Mouse (Mus musculus) intestine, embryonic 14.5 days (tissue): ENCODE measurements at regions not wholly inside any gene's neighbourhood (a gene's known extent, or its start where the extent isn't known, plus 50 kb on each side); places are given as distances from the start of the nearest gene placed in this dataset.

ENCODE experiments used
- ATAC-seq: fragments of 200-750 bp; cut with Nextera tagmentation; replicated peaks from 2 replicates; pipeline ENCODE4 v1.8.0; 2017; ENCODE audit warnings: low read depth, moderate number of reproducible peaks, moderate TSS enrichment, moderate library complexity; ENCODE audit not compliant: low FRiP score, low TSS enrichment
- DNase-seq: peaks from one replicate; pipeline ENCODE4 v3.0.0-alpha.2; 2018; ENCODE audit warnings: low spot score
- H3K27ac ChIP-seq: fragments of 300-500 bp; sonication (generic); 2 replicates; pipeline ENCODE4 v1.5.1; 2014; ENCODE audit warnings: low read depth, mild to moderate bottlenecking, control low read depth
- H3K27me3 ChIP-seq: fragments of 300-500 bp; sonication (generic); replicated peaks from 2 replicates; pipeline ENCODE4 v1.6.1; 2014; ENCODE audit warnings: low read length, control low read depth; ENCODE audit not compliant: control insufficient read depth, insufficient read depth
- H3K36me3 ChIP-seq: fragments of 300-500 bp; sonication (generic); 2 replicates; pipeline ENCODE4 v1.6.1; 2014; ENCODE audit warnings: low read length, control low read depth; ENCODE audit not compliant: control insufficient read depth, insufficient read depth
- H3K4me1 ChIP-seq: fragments of 300-500 bp; sonication (generic); replicated peaks from 2 replicates; pipeline ENCODE4 v1.6.1; 2014; ENCODE audit warnings: low read length, control low read depth, mixed read lengths; ENCODE audit not compliant: control insufficient read depth, insufficient read depth
- H3K4me2 ChIP-seq: fragments of 300-500 bp; sonication (generic); 2 replicates; pipeline ENCODE4 v1.6.1; 2014; ENCODE audit warnings: low read length
- H3K4me3 ChIP-seq: fragments of 300-500 bp; sonication (generic); 2 replicates; pipeline ENCODE4 v1.5.1; 2014; ENCODE audit warnings: low read depth, low read length, control low read depth, mixed read lengths
- H3K9ac ChIP-seq: fragments of 300-500 bp; sonication (generic); 2 replicates; pipeline ENCODE4 v1.6.1; 2014; ENCODE audit warnings: mild to moderate bottlenecking, low read length
- H3K9me3 ChIP-seq: fragments of 300-500 bp; sonication (generic); 2 replicates; pipeline ENCODE4 v1.6.1; 2016; ENCODE audit warnings: low read length, control low read depth; ENCODE audit not compliant: control insufficient read depth
- WGBS: fragments of 180-500 bp; shearing (Covaris S2); extraction: QIAGEN DNeasy Blood & Tissue Kit; methylation state at CpG from one replicate; pipeline ENCODE4 v1.1.7; 2014; 5-methylcytosine and 5-hydroxymethylcytosine counted together

- WGBS: 74% methylated on average over 8 of the region's 8 CpGs
- no peak for DNase-seq
- Histone ChIP-seq H3K27me3 (no peaks in the 10 kb centered on the region), H3K9me3 (no peaks in the 10 kb centered on the region), H3K9ac (no peak overlapping the region), H3K27ac (no peak overlapping the region), H3K4me3 (no peak overlapping the region), H3K4me1 (no peaks in the 10 kb centered on the region), H3K4me2 (no peak overlapping the region), H3K36me3 (no peaks in the 10 kb centered on the region)
- ATAC-seq: no peak
Observed at GRCm38 (mm10) chr3:148680737-148681136, 309.6 kb downstream of the Adgrl2 start.

- 92% methylated on average over 4 of the region's 4 CpGs for WGBS
- ATAC-seq (no peak), DNase-seq (no peak)
- H3K9ac ChIP-seq: no peak overlapping the region
- H3K9me3 ChIP-seq: no peaks in the 10 kb centered on the region
- H3K4me3 ChIP-seq: no peak overlapping the region
- H3K27me3 ChIP-seq: no peaks in the 10 kb centered on the region
- H3K4me2 ChIP-seq: no peak overlapping the region
- H3K36me3 ChIP-seq: no peaks in the 10 kb centered on the region
- no peaks in the 10 kb centered on the region for H3K4me1 ChIP-seq
- no peak overlapping the region for H3K27ac ChIP-seq
Observed at GRCm38 (mm10) chr3:148680086-148680485, 310.3 kb downstream of the Adgrl2 start.

DNA sequence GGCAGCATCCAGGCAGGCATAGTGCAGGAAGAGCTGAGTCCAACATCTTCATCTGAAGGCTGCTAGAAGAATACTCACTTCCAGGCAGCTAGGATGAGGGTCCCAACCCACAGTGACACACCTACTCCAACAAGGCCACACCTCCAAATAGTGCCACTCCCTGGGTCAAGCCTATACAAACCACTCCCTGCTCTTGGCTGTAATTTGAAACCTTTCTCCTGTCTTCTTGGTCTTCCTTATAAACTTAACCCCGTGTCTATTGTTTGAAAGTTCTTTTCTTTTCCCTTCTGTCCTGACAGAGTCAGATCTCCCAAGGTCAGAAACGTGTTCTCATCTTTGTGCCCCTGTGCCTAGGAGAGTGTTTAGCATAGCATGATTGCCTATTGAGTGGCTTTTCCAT is 311.2 kb downstream of the Adgrl2 start:
- Histone ChIP-seq H3K4me1 (no peaks in the 10 kb centered on the region), H3K9ac (no peak overlapping the region), H3K4me3 (no peak overlapping the region), H3K27ac (no peak overlapping the region), H3K27me3 (no peaks in the 10 kb centered on the region), H3K4me2 (no peak overlapping the region), H3K9me3 (no peaks in the 10 kb centered on the region), H3K36me3 (no peaks in the 10 kb centered on the region)
- DNase-seq: no peak
- no peak for ATAC-seq
- WGBS: 44% methylated on average over 2 of the region's 2 CpGs

DNA sequence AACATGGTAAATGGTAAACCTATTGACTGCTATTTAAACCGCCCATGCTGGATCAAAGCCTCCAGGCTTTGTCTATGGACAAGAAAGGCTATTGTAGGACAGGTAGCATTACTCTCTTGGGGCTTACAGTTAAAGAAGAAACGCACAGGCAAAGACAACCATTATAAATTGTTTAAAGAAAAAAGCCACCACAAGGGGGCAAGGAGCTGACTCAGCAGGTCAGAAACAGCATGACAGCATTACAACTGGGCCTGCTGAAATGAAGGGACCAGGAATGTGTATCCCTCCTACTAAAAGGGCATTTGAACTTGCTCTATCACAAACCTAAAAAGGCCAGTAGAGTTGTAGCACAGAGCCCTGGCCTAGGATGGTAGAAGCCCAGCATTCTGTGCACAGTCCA is 314.3 kb downstream of the Adgrl2 start:
- no peak for DNase-seq
- Histone ChIP-seq H3K27me3 (no peaks in the 10 kb centered on the region), H3K27ac (no peak overlapping the region), H3K4me2 (no peak overlapping the region), H3K4me3 (no peak overlapping the region), H3K36me3 (no peaks in the 10 kb centered on the region), H3K9ac (no peak overlapping the region), H3K4me1 (no peaks in the 10 kb centered on the region), H3K9me3 (no peaks in the 10 kb centered on the region)
- ATAC-seq: no peak
- WGBS: 54% methylated on average over 2 of the region's 2 CpGs

- Histone ChIP-seq H3K9me3 (0 out of 2 replicates have a peak, but pooled peaks cover 5% of the 10 kb centered on the region), H3K36me3 (no peaks in the 10 kb centered on the region), H3K4me3 (no peak overlapping the region), H3K4me1 (no peaks in the 10 kb centered on the region), H3K27ac (no peak overlapping the region), H3K27me3 (no peaks in the 10 kb centered on the region), H3K9ac (no peak overlapping the region), H3K4me2 (no peak overlapping the region)
- no peak for DNase-seq
- 36% methylated on average over 6 of the region's 6 CpGs for WGBS
- ATAC-seq: no peak
Observed at GRCm38 (mm10) chr3:148662888-148663477, 327.4 kb downstream of the Adgrl2 start.

GRCm38 (mm10) chr3:148659024-148659423 is 331.3 kb downstream of the Adgrl2 start:
- DNase-seq: no peak
- no peak overlapping the region for H3K4me2 ChIP-seq
- no peaks in the 10 kb centered on the region for H3K9me3 ChIP-seq
- no peaks in the 10 kb centered on the region for H3K36me3 ChIP-seq
- H3K4me3 ChIP-seq: no peak overlapping the region
- no peak overlapping the region for H3K9ac ChIP-seq
- no peak for ATAC-seq
- no peak overlapping the region for H3K27ac ChIP-seq
- H3K4me1 ChIP-seq: no peaks in the 10 kb centered on the region
- no peaks in the 10 kb centered on the region for H3K27me3 ChIP-seq
- WGBS: 92% methylated on average over 5 of the region's 5 CpGs

DNA sequence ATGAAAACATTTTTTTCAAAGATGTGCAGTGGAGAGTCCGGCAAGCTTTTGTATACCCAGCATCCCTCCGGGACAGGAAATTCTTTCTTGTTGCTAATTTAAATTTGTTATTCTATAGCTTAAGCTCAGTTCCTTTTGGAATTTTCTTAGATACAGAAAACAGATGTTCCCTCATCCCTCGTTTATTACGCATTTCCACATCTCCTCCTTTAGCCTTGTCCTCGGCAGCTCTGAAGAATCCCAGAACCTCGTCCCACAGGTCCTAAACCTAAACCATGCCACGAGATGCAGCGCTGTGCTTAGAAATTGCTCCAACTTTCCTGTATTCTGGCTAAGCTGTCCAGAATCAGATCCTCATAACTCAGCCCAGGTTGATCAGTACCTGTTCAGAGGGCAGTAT is 332.0 kb downstream of the Adgrl2 start:
- no peaks in the 10 kb centered on the region for H3K27me3 ChIP-seq
- ATAC-seq: 0 out of 2 replicates have a peak, but pooled peaks have one; percentile 53
- 28% methylated on average over 8 of the region's 8 CpGs for WGBS

GRCm38 (mm10) chr3:148656187-148656586 is 334.2 kb downstream of the Adgrl2 start:
- Histone ChIP-seq H3K4me2 (no peak overlapping the region), H3K9me3 (no peaks in the 10 kb centered on the region), H3K27ac (no peak overlapping the region), H3K27me3 (no peaks in the 10 kb centered on the region), H3K4me1 (no peaks in the 10 kb centered on the region), H3K4me3 (no peak overlapping the region), H3K9ac (no peak overlapping the region), H3K36me3 (no peaks in the 10 kb centered on the region)
- 87% methylated on average over 7 of the region's 7 CpGs for WGBS
- ATAC-seq (no peak), DNase-seq (no peak)

More for the DNA sequence above, 332.0 kb downstream of the Adgrl2 start:
- no peak for DNase-seq
- H3K9me3 ChIP-seq: no peaks in the 10 kb centered on the region
- H3K4me1 ChIP-seq: no peaks in the 10 kb centered on the region
- no peaks in the 10 kb centered on the region for H3K36me3 ChIP-seq
- no peak overlapping the region for H3K4me2 ChIP-seq
- no peak overlapping the region for H3K9ac ChIP-seq
- H3K4me3 ChIP-seq: no peak overlapping the region
- H3K27ac ChIP-seq: no peak overlapping the region

GRCm38 (mm10) chr3:148650241-148650640 is 340.1 kb downstream of the Adgrl2 start:
- Histone ChIP-seq H3K9ac (no peak overlapping the region), H3K36me3 (no peaks in the 10 kb centered on the region), H3K9me3 (no peaks in the 10 kb centered on the region), H3K4me2 (no peak overlapping the region), H3K27me3 (no peaks in the 10 kb centered on the region), H3K27ac (no peak overlapping the region), H3K4me1 (no peaks in the 10 kb centered on the region), H3K4me3 (no peak overlapping the region)
- no peak for ATAC-seq
- no peak for DNase-seq
- 77% methylated on average over 8 of the region's 8 CpGs for WGBS
